In genomic region chr11:118436471-118436935, GRCm38 (mm10) we compare ENCODE assay signal across 8 mouse cellular contexts. TPM values are rescaled to one million over a fixed set of nuclear protein-coding genes. Genes with fewer than 3 reads are reported as not detected.
A peak's percentile ranks its signal among the peaks of the same experiment; 100 is the strongest.
DNase-seq lines count a peak whose midpoint lies in the region.

No protein-coding gene starts in this region.

- peak; percentile 40 for DNase-seq in heart, postnatal 4 days
- DNase-seq in heart, adult 8-10 months (ENCODE audit: low spot score): no peak
- peak; percentile 68 for DNase-seq in 3134 (ENCODE audit: extremely low read depth, insufficient read length, low spot score)
- peak; percentile 78 for DNase-seq in cerebellum, adult 8-10 months
- peak; percentile 70 to 77 for DNase-seq in kidney, adult 8-10 months
- DNase-seq in spleen, adult 18-20 months: no peak
- no peak for DNase-seq in gastrocnemius, adult 18-20 months (ENCODE audit: low spot score)
- no peak for DNase-seq in adrenal gland, adult 2 months

RNA-seq across cellular contexts. Expression of gene C1qtnf1, which starts 8.5 kb away (rescaled TPM):
- 10 to 100 TPM; 21.2 to 25.1 TPM for total RNA-seq in heart, postnatal 4 days (2021)
- total RNA-seq in heart, adult 8-10 months (2022): 10 to 100 TPM; 13.5 to 15.3 (median 13.8) TPM
- 1 to 10 TPM; 6.6 to 6.9 TPM for total RNA-seq in gastrocnemius, adult 18-20 months (2021)
- 10 to 100 TPM; 14.8 to 24.8 TPM for total RNA-seq in adrenal gland, adult 2 months (2021)
- 14.6 and 17.9 TPM in 2 replicates for polyA plus RNA-seq in adrenal gland, adult 2 months (2012; rRNA removed)

RNA-seq across cellular contexts. Expression of gene Cant1, which starts 17.6 kb away (rescaled TPM):
- 10 to 100 TPM; 19.6 to 20.2 TPM for total RNA-seq in heart, postnatal 4 days (2021)
- 10 to 100 TPM; 16.4 to 19.2 (median 16.8) TPM for total RNA-seq in heart, adult 8-10 months (2022)
- total RNA-seq in gastrocnemius, adult 18-20 months (2021): 10 to 100 TPM; 10.7 to 11.9 TPM
- total RNA-seq in adrenal gland, adult 2 months (2021): 10 to 100 TPM; 28.8 to 35.6 TPM
- polyA plus RNA-seq in adrenal gland, adult 2 months (2012; rRNA removed): 59.5 and 66.8 TPM in 2 replicates

RNA-seq across cellular contexts. Expression of gene Lgals3bp, which starts 34.6 kb away (rescaled TPM):
- 10 to 100 TPM; 20.2 to 24.4 TPM for total RNA-seq in heart, postnatal 4 days (2021)
- total RNA-seq in heart, adult 8-10 months (2022): 10 to 100 TPM; 19.7 to 25.8 (median 23.3) TPM
- total RNA-seq in gastrocnemius, adult 18-20 months (2021): 10 to 100 TPM; 15.8 to 17.1 TPM
- 100 to 1,000 TPM in 1 of 2 experiments, 10 to 100 TPM in 1; 92.7 to 160 TPM for total RNA-seq in adrenal gland, adult 2 months (2021)
- polyA plus RNA-seq in adrenal gland, adult 2 months (2012; rRNA removed): 336 and 430 TPM in 2 replicates

RNA-seq across cellular contexts. Expression of gene Engase, which starts 40.1 kb away (rescaled TPM):
- total RNA-seq in heart, postnatal 4 days (2021): 1 to 10 TPM; 4.0 to 5.8 TPM
- 1 to 10 TPM; 5.2 to 7.2 (median 6.6) TPM for total RNA-seq in heart, adult 8-10 months (2022)
- 1 to 10 TPM; 3.5 to 4.1 TPM for total RNA-seq in gastrocnemius, adult 18-20 months (2021)
- 10 to 100 TPM; 10.1 to 17.1 TPM for total RNA-seq in adrenal gland, adult 2 months (2021)
- polyA plus RNA-seq in adrenal gland, adult 2 months (2012; rRNA removed): 26.4 and 40.6 TPM in 2 replicates

Comparison
In these comparisons a context has a peak if more than half of its experiments do, and no peak if none do; other contexts are left out.
1. DNase-seq: peak in heart, postnatal 4 days (single experiment), 3134 (single experiment), cerebellum, adult 8-10 months (single experiment) and kidney, adult 8-10 months (2 of 2); none in heart, adult 8-10 months (single experiment), spleen, adult 18-20 months (0 of 2), gastrocnemius, adult 18-20 months (single experiment) and adrenal gland, adult 2 months (single experiment).